Mouse (Mus musculus) G1E (cell line): ENCODE data around the gene Ddr2.

Experiments used
- CTCF ChIP-seq: IDR thresholded peaks from 2 replicates; pipeline ENCODE4 v1.5.1; 2012; ENCODE audit warnings: low read depth, low read length, inconsistent platforms, mixed read lengths
- GATA1 ChIP-seq: IDR thresholded peaks from 2 replicates; pipeline ENCODE4 v1.6.1; 2012; ENCODE audit warnings: borderline replicate concordance, low read length, inconsistent platforms, mixed read lengths
- GATA2 ChIP-seq: IDR thresholded peaks from 2 replicates; pipeline ENCODE4 v1.6.1; 2012; ENCODE audit warnings: low read depth, low read length, inconsistent platforms, borderline replicate concordance
- POLR2AphosphoS5 ChIP-seq: IDR thresholded peaks from 2 replicates; pipeline ENCODE4 v1.6.1; 2012; ENCODE audit warnings: low read depth, low read length, inconsistent platforms; ENCODE audit not compliant: insufficient replicate concordance

DNA sequence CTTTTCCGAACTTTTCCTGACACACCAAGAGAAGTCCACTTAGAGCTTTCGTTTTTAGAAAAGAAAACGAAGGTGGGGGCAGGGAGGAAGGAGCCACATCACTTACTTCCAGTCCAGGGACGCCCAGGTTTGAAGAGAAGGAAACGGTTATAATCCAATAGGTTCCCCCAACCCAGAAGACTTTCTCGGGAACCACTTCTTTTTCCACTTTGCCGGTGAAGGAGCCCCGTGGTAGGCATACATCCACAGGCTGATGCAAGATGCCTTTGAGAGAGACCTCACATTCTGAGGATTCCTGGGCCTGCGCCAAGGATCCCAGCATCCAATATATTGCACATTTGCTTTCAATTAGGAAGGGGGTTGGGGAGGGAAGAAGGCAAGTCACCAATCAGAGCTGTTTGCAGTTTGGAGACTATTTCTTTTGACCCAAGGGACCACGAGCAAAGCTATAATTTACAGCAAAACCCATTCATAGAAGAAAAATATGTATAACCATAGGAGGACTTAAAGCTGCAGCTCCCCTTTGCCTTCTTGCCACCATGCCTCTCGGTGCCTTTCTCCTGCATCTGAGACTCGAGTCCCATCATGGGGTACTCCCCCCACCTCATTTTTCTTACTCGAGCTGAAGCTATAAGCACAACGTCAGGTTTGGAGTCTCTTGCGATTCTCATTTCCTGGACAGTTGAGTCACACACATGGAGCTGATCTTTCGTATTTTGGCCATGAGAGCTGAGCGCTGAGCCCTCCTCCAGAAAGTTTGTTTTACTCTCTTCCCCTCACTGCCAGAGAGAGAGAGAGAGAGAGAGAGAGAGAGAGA, at the start of gene Ddr2:
- TF ChIP-seq CTCF (no peak), GATA1 (no peak), GATA2 (no peak), POLR2AphosphoS5 (no peak)
